Mouse (Mus musculus): ENCODE results near the gene Vsig8. TPM values are rescaled to one million over a fixed set of nuclear protein-coding genes. Genes with fewer than 3 reads are reported as not detected.
A peak's percentile ranks its signal among the peaks of the same experiment; 100 is the strongest.

Gene Vsig8
- polyA plus RNA-seq (2012; fragmentation: generic; extraction: Trizol), result not detected

- Histone ChIP-seq H3K36me3 (ENCODE audit: control insufficient read depth, insufficient read depth) (no peaks in the 10 kb centered on the region), H3K79me2 (ENCODE audit: control insufficient read depth, insufficient read depth) (no peaks in the 10 kb centered on the region), H3ac (ENCODE audit: control insufficient read depth, insufficient read length) (no peak within 1 kb of the TSS), H3K4me3 (no peak within 1 kb of the TSS), H3K27me3 (ENCODE audit: control insufficient read depth, insufficient read depth, insufficient read length) (peaks cover 3% of the 10 kb centered on the region), H3K4me2 (ENCODE audit: low read depth) (no peak within 1 kb of the TSS)
- TF ChIP-seq TCF3 (IDR thresholded peaks at IDR 0.05; ENCODE audit: insufficient read length, low read depth) (no peak), MYOD1 (IDR thresholded peaks at IDR 0.05; ENCODE audit: control insufficient read depth in 1 of 3, insufficient read length in 2 of 3, low read depth in 2 of 3) (no peak), CEBPB (IDR thresholded peaks at IDR 0.05; ENCODE audit: insufficient read depth, poor library complexity, severe bottlenecking) (no peak), USF1 (IDR thresholded peaks at IDR 0.05; ENCODE audit: low read depth) (no peak), TCF12 (IDR thresholded peaks at IDR 0.05; ENCODE audit: insufficient read depth, poor library complexity, severe bottlenecking) (no peak), E2F4 (IDR thresholded peaks at IDR 0.05; ENCODE audit: insufficient read depth) (no peak)
Measured at GRCm38 (mm10) chr1:172555638-172556037, at the start of gene Vsig8. Gene Vsig8, plus strand, starts transcription at chr1:172555938.

GRCm38 (mm10) chr1:172507001-172507400, 48.7 kb upstream of the Vsig8 start:
- TF ChIP-seq USF1 (IDR thresholded peaks at IDR 0.05; ENCODE audit: low read depth) (no peak), POLR2A (IDR thresholded peaks at IDR 0.05; ENCODE audit: insufficient read length, low read depth) (no peak), E2F4 (IDR thresholded peaks at IDR 0.05; ENCODE audit: insufficient read depth) (no peak), REST (IDR thresholded peaks at IDR 0.05; ENCODE audit: insufficient read depth, insufficient read length) (no peak), POLR2AphosphoS2 (IDR thresholded peaks at IDR 0.05; ENCODE audit: insufficient read length, low read depth) (no peak), SRF (IDR thresholded peaks at IDR 0.05; ENCODE audit: control insufficient read depth, insufficient read length, low read depth) (no peak), MYOD1 (IDR thresholded peaks at IDR 0.05; ENCODE audit: control insufficient read depth in 1 of 3, insufficient read length in 2 of 3, low read depth in 2 of 3) (no peak), MYOG (IDR thresholded peaks at IDR 0.05; ENCODE audit: control insufficient read depth in 1 of 3, insufficient read depth in 1 of 3, insufficient read length in 2 of 3, low read depth in 2 of 3) (no peak), MAX (IDR thresholded peaks at IDR 0.05; ENCODE audit: low read depth) (no peak), CEBPB (IDR thresholded peaks at IDR 0.05; ENCODE audit: insufficient read depth, poor library complexity, severe bottlenecking) (no peak), TCF12 (IDR thresholded peaks at IDR 0.05; ENCODE audit: insufficient read depth, poor library complexity, severe bottlenecking) (no peak), TCF3 (IDR thresholded peaks at IDR 0.05; ENCODE audit: insufficient read length, low read depth) (no peak)
- H3K27me3 ChIP-seq (ENCODE audit: control insufficient read depth, insufficient read depth, insufficient read length), result no peaks in the 10 kb centered on the region
- peaks cover 30% of the 10 kb centered on the region for H3K36me3 ChIP-seq (ENCODE audit: control insufficient read depth, insufficient read depth)
- H3K4me2 ChIP-seq (ENCODE audit: low read depth), result no peak overlapping the region
- peaks cover 27% of the 10 kb centered on the region for H3K79me2 ChIP-seq (ENCODE audit: control insufficient read depth, insufficient read depth)
- no peak overlapping the region for H3ac ChIP-seq (ENCODE audit: control insufficient read depth, insufficient read length)
- H3K4me3 ChIP-seq, result no peak overlapping the region

- Histone ChIP-seq H3K27me3 (ENCODE audit: control insufficient read depth, insufficient read depth, insufficient read length) (no peaks in the 10 kb centered on the region), H3K4me3 (no peak overlapping the region), H3K4me2 (ENCODE audit: low read depth) (no peak overlapping the region), H3K36me3 (ENCODE audit: control insufficient read depth, insufficient read depth) (peaks cover 30% of the 10 kb centered on the region), H3K79me2 (ENCODE audit: control insufficient read depth, insufficient read depth) (peaks cover 20% of the 10 kb centered on the region), H3ac (ENCODE audit: control insufficient read depth, insufficient read length) (no peak overlapping the region)
- TF ChIP-seq MAX (IDR thresholded peaks at IDR 0.05; ENCODE audit: low read depth) (no peak), POLR2AphosphoS2 (IDR thresholded peaks at IDR 0.05; ENCODE audit: insufficient read length, low read depth) (peak; percentile 30), CEBPB (IDR thresholded peaks at IDR 0.05; ENCODE audit: insufficient read depth, poor library complexity, severe bottlenecking) (no peak), MYOG (IDR thresholded peaks at IDR 0.05; ENCODE audit: control insufficient read depth in 1 of 3, insufficient read depth in 1 of 3, insufficient read length in 2 of 3, low read depth in 2 of 3) (no peak)
Measured at GRCm38 (mm10) chr1:172507701-172508100, 48.0 kb upstream of the Vsig8 start.

- H3K4me2 ChIP-seq (ENCODE audit: low read depth), result no peak overlapping the region
- no peak overlapping the region for H3K4me3 ChIP-seq
- H3K27me3 ChIP-seq (ENCODE audit: control insufficient read depth, insufficient read depth, insufficient read length), result no peaks in the 10 kb centered on the region
- no peak overlapping the region for H3ac ChIP-seq (ENCODE audit: control insufficient read depth, insufficient read length)
- TF ChIP-seq TCF12 (IDR thresholded peaks at IDR 0.05; ENCODE audit: insufficient read depth, poor library complexity, severe bottlenecking) (no peak), SRF (IDR thresholded peaks at IDR 0.05; ENCODE audit: control insufficient read depth, insufficient read length, low read depth) (no peak), MYOD1 (IDR thresholded peaks at IDR 0.05; ENCODE audit: control insufficient read depth in 1 of 3, insufficient read length in 2 of 3, low read depth in 2 of 3) (no peak), TCF3 (IDR thresholded peaks at IDR 0.05; ENCODE audit: insufficient read length, low read depth) (no peak), E2F4 (IDR thresholded peaks at IDR 0.05; ENCODE audit: insufficient read depth) (no peak), POLR2AphosphoS2 (IDR thresholded peaks at IDR 0.05; ENCODE audit: insufficient read length, low read depth) (no peak), REST (IDR thresholded peaks at IDR 0.05; ENCODE audit: insufficient read depth, insufficient read length) (no peak), USF1 (IDR thresholded peaks at IDR 0.05; ENCODE audit: low read depth) (no peak), MYOG (IDR thresholded peaks at IDR 0.05; ENCODE audit: control insufficient read depth in 1 of 3, insufficient read depth in 1 of 3, insufficient read length in 2 of 3, low read depth in 2 of 3) (no peak), POLR2A (IDR thresholded peaks at IDR 0.05; ENCODE audit: insufficient read length, low read depth) (no peak)
- peaks cover 30% of the 10 kb centered on the region for H3K36me3 ChIP-seq (ENCODE audit: control insufficient read depth, insufficient read depth)
- H3K79me2 ChIP-seq (ENCODE audit: control insufficient read depth, insufficient read depth), result peaks cover 16% of the 10 kb centered on the region
Measured at GRCm38 (mm10) chr1:172508172-172508571, 47.6 kb upstream of the Vsig8 start.

- no peak overlapping the region for H3K4me2 ChIP-seq (ENCODE audit: low read depth)
- peaks cover 30% of the 10 kb centered on the region for H3K36me3 ChIP-seq (ENCODE audit: control insufficient read depth, insufficient read depth)
- peak; percentile 71 for TF ChIP-seq POLR2AphosphoS2 (IDR thresholded peaks at IDR 0.05; ENCODE audit: insufficient read length, low read depth)
- no peak for TF ChIP-seq MYOG (IDR thresholded peaks at IDR 0.05; ENCODE audit: control insufficient read depth in 1 of 3, insufficient read depth in 1 of 3, insufficient read length in 2 of 3, low read depth in 2 of 3)
Measured at GRCm38 (mm10) chr1:172509235-172509634, 46.5 kb upstream of the Vsig8 start.

More at GRCm38 (mm10) chr1:172509235-172509634, 46.5 kb upstream of the Vsig8 start:
- H3ac ChIP-seq (ENCODE audit: control insufficient read depth, insufficient read length), result no peak overlapping the region
- peaks cover 11% of the 10 kb centered on the region for H3K79me2 ChIP-seq (ENCODE audit: control insufficient read depth, insufficient read depth)
- no peaks in the 10 kb centered on the region for H3K27me3 ChIP-seq (ENCODE audit: control insufficient read depth, insufficient read depth, insufficient read length)
- no peak overlapping the region for H3K4me3 ChIP-seq
